Mouse (Mus musculus): ENCODE measurements around the gene Gmppa. TPM values are rescaled to one million over a fixed set of nuclear protein-coding genes. Genes with fewer than 3 reads are reported as not detected.

The Gmppa gene
- total and polyA plus RNA-seq, 2 experiments: 18.3 to 86.4 TPM

DNA sequence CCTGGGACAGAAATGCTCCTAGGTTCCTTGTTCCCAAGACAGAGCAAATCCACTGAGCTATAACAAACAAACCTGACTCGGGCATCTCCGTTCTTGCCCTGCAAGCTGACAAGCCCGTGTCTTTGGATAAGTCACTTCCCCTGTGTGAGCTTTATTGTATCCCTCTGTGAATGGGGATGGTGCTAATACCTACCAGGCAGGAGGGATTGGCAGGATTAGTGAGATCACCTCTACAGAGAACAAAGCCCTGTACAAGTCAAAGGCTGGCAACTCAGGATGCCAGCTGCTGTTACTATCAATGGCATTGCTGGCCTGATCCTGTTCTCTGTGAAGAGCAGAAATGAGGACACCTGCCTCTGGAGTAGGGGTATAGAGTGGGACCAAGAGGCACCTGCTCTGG, 30.2 kb upstream of the Gmppa start:
- Histone ChIP-seq H3K27me3 (ENCODE audit: control insufficient read depth, insufficient read depth, low read length) (no peaks in the 10 kb centered on the region), H3K79me2 (ENCODE audit: control insufficient read depth, insufficient read depth, low read length) (no peaks in the 10 kb centered on the region), H3K9ac (ENCODE audit: low read depth, low read length) (no peak overlapping the region), H3K4me1 (ENCODE audit: control insufficient read depth, insufficient read depth, low read length) (no peaks in the 10 kb centered on the region), H3K36me3 (ENCODE audit: control insufficient read depth, insufficient read depth, low read length) (no peaks in the 10 kb centered on the region), H3K27ac (replicated peaks; ENCODE audit: insufficient read depth, low read depth, low read length) (no peak overlapping the region), H3K4me3 (ENCODE audit: insufficient read depth, low read depth, low read length) (no peak overlapping the region)
- 92% methylated on average over 3 of the region's 3 CpGs for WGBS
- TF ChIP-seq CTCF (IDR thresholded peaks at IDR 0.05; ENCODE audit: low read depth, low read length) (no peak), POLR2A (IDR thresholded peaks at IDR 0.05; ENCODE audit: extremely low read depth, insufficient read depth, low read length) (no peak)
- no peak for DNase-seq (ENCODE audit: extremely low read depth, low read depth, low spot score)

DNA sequence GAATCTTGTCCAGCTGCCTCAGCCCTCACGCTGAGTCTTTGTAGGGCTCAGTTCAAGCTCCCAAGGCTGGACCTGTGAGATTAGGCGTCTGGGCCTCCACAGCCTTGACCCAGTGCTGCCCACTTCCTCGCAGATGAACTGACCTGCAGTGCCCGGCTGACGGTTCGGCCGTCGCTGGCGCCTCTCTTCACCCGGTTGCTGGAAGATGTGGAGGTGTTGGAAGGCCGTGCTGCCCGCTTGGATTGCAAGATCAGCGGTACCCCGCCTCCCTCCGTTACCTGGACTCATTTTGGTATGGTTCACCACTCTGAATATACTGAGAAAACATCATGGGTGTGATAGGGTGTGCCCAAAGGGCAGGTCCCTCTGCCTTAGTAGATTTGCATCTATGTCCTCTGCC, 29.6 kb upstream of the Gmppa start:
- Histone ChIP-seq H3K4me3 (ENCODE audit: insufficient read depth, low read depth, low read length) (no peak overlapping the region), H3K79me2 (ENCODE audit: control insufficient read depth, insufficient read depth, low read length) (no peaks in the 10 kb centered on the region), H3K27me3 (ENCODE audit: control insufficient read depth, insufficient read depth, low read length) (no peaks in the 10 kb centered on the region), H3K9ac (ENCODE audit: low read depth, low read length) (no peak overlapping the region), H3K36me3 (ENCODE audit: control insufficient read depth, insufficient read depth, low read length) (no peaks in the 10 kb centered on the region), H3K4me1 (ENCODE audit: control insufficient read depth, insufficient read depth, low read length) (no peaks in the 10 kb centered on the region), H3K27ac (replicated peaks; ENCODE audit: insufficient read depth, low read depth, low read length) (no peak overlapping the region)
- 93% methylated on average over 15 of the region's 15 CpGs for WGBS
- TF ChIP-seq POLR2A (IDR thresholded peaks at IDR 0.05; ENCODE audit: extremely low read depth, insufficient read depth, low read length) (no peak), CTCF (IDR thresholded peaks at IDR 0.05; ENCODE audit: low read depth, low read length) (no peak)
- DNase-seq (ENCODE audit: extremely low read depth, low read depth, low spot score): no peak

DNA sequence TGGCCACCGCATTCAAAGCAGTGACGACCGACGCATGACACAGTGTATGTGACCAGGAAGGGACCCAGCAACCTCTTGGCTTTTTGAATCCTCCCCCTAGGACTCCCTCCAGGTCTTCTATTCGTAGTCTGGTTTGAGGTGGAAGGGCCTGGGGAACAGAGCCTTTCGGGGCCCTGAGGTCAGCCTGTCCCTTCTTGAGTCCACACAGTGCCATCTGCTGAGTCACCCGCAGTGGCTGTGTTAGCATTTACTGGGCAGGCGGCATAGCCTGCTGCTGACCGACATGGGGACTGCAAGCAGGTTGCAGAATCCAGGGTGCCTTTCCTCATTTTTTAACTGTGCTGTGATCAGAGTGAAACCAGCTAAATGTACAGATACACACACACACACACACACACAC, 28.7 kb upstream of the Gmppa start:
- H3K4me3 ChIP-seq (ENCODE audit: insufficient read depth, low read depth, low read length): no peak overlapping the region
- no peak overlapping the region for H3K27ac ChIP-seq (replicated peaks; ENCODE audit: insufficient read depth, low read depth, low read length)
- no peak for DNase-seq (ENCODE audit: extremely low read depth, low read depth, low spot score)
- 94% methylated on average over 9 of the region's 9 CpGs for WGBS
- no peak for TF ChIP-seq CTCF (IDR thresholded peaks at IDR 0.05; ENCODE audit: low read depth, low read length)
- no peak for TF ChIP-seq POLR2A (IDR thresholded peaks at IDR 0.05; ENCODE audit: extremely low read depth, insufficient read depth, low read length)
- H3K4me1 ChIP-seq (ENCODE audit: control insufficient read depth, insufficient read depth, low read length): no peaks in the 10 kb centered on the region
- H3K79me2 ChIP-seq (ENCODE audit: control insufficient read depth, insufficient read depth, low read length): no peaks in the 10 kb centered on the region
- H3K36me3 ChIP-seq (ENCODE audit: control insufficient read depth, insufficient read depth, low read length): no peaks in the 10 kb centered on the region
- H3K27me3 ChIP-seq (ENCODE audit: control insufficient read depth, insufficient read depth, low read length): no peaks in the 10 kb centered on the region
- no peak overlapping the region for H3K9ac ChIP-seq (ENCODE audit: low read depth, low read length)

DNA sequence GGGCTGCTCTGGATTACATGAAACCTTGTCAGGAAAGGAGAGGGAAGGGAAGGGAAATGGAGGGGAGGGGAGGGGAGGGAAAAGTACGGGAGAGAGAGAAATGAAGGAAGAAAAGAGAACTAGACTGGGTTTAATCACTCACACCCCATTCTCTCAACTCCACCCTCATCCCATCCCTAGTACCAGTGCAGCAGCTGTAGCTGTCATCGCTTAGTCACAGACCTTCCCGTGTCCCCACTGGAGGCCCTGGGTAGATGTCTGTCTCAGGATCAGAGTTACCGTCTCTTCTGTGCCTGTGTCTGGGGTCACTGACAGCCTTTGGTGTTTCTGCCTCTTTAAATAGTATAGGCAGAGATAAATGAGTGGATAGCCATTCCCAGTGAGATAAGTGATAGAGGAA, 27.5 kb upstream of the Gmppa start:
- WGBS: 68% methylated on average over 4 of the region's 4 CpGs
- no peaks in the 10 kb centered on the region for H3K79me2 ChIP-seq (ENCODE audit: control insufficient read depth, insufficient read depth, low read length)
- H3K4me1 ChIP-seq (ENCODE audit: control insufficient read depth, insufficient read depth, low read length): no peaks in the 10 kb centered on the region
- no peak overlapping the region for H3K4me3 ChIP-seq (ENCODE audit: insufficient read depth, low read depth, low read length)
- no peak overlapping the region for H3K27ac ChIP-seq (replicated peaks; ENCODE audit: insufficient read depth, low read depth, low read length)
- no peak overlapping the region for H3K9ac ChIP-seq (ENCODE audit: low read depth, low read length)
- TF ChIP-seq CTCF (IDR thresholded peaks at IDR 0.05; ENCODE audit: low read depth, low read length): no peak
- DNase-seq (ENCODE audit: extremely low read depth, low read depth, low spot score): no peak
- no peaks in the 10 kb centered on the region for H3K27me3 ChIP-seq (ENCODE audit: control insufficient read depth, insufficient read depth, low read length)
- no peaks in the 10 kb centered on the region for H3K36me3 ChIP-seq (ENCODE audit: control insufficient read depth, insufficient read depth, low read length)

DNA sequence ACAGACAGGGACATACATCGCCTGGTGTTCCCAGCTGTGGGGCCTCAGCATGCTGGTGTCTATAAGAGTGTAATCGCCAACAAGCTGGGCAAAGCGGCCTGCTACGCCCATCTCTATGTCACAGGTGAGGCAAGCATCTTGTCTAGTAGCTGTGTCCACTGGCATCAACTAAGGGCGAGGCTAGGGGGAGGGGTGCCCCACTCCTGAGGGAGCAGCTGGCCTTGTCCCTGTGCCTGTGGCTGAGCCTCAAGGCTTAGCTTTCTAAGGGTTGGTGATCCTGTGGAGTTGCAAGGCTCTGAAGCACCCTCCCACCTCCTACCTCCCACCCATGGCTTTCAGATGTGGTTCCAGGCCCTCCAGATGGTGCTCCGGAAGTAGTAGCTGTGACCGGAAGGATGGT, 25.8 kb upstream of the Gmppa start:
- Histone ChIP-seq H3K36me3 (ENCODE audit: control insufficient read depth, insufficient read depth, low read length) (no peaks in the 10 kb centered on the region), H3K79me2 (ENCODE audit: control insufficient read depth, insufficient read depth, low read length) (no peaks in the 10 kb centered on the region), H3K4me3 (ENCODE audit: insufficient read depth, low read depth, low read length) (no peak overlapping the region), H3K9ac (ENCODE audit: low read depth, low read length) (no peak overlapping the region), H3K4me1 (ENCODE audit: control insufficient read depth, insufficient read depth, low read length) (no peaks in the 10 kb centered on the region), H3K27ac (replicated peaks; ENCODE audit: insufficient read depth, low read depth, low read length) (no peak overlapping the region), H3K27me3 (ENCODE audit: control insufficient read depth, insufficient read depth, low read length) (no peaks in the 10 kb centered on the region)
- 92% methylated on average over 7 of the region's 7 CpGs for WGBS
- TF ChIP-seq CTCF (IDR thresholded peaks at IDR 0.05; ENCODE audit: low read depth, low read length) (no peak), POLR2A (IDR thresholded peaks at IDR 0.05; ENCODE audit: extremely low read depth, insufficient read depth, low read length) (no peak)
- no peak for DNase-seq (ENCODE audit: extremely low read depth, low read depth, low spot score)

DNA sequence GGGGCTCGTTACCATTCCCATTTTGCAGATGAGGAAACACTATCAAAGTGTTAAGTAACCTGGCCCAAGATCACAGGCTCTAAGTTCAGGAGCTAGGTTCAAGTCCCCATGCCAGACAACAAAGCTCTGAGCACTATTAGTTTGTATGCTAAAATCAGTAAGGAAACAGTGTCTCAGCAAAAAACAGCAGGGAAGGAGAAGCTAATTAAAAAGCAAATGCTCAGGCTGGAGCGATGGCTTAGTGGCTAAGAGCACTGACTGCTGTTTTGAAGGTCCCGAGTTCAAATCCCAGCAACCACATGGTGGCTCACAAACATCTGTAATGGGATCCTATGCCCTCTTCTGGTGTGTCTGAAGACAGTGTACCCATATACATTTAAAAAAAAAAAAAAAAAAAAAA, 23.5 kb upstream of the Gmppa start:
- no peak overlapping the region for H3K27ac ChIP-seq (replicated peaks; ENCODE audit: insufficient read depth, low read depth, low read length)
- H3K9ac ChIP-seq (ENCODE audit: low read depth, low read length): no peak overlapping the region
- H3K4me1 ChIP-seq (ENCODE audit: control insufficient read depth, insufficient read depth, low read length): no peaks in the 10 kb centered on the region
- no peaks in the 10 kb centered on the region for H3K36me3 ChIP-seq (ENCODE audit: control insufficient read depth, insufficient read depth, low read length)
- TF ChIP-seq POLR2A (IDR thresholded peaks at IDR 0.05; ENCODE audit: extremely low read depth, insufficient read depth, low read length): no peak
- TF ChIP-seq CTCF (IDR thresholded peaks at IDR 0.05; ENCODE audit: low read depth, low read length): no peak
- WGBS: 94% methylated on average over 3 of the region's 3 CpGs
- no peaks in the 10 kb centered on the region for H3K79me2 ChIP-seq (ENCODE audit: control insufficient read depth, insufficient read depth, low read length)
- DNase-seq (ENCODE audit: extremely low read depth, low read depth, low spot score): no peak
- H3K27me3 ChIP-seq (ENCODE audit: control insufficient read depth, insufficient read depth, low read length): no peaks in the 10 kb centered on the region
- H3K4me3 ChIP-seq (ENCODE audit: insufficient read depth, low read depth, low read length): no peak overlapping the region
